Mouse (Mus musculus) brain, adult 2 months (tissue): Measurements from ENCODE around the gene Rtcb.

Experiments used
- DNase-seq: peaks from one replicate; pipeline ENCODE4 v3.0.0; 2011; ENCODE audit warnings: low read depth, low spot score

Gene Rtcb

GRCm38 (mm10) chr10:85948483-85949196, 9.0 kb downstream of the Rtcb start:
- DNase-seq, result peak; percentile 22

GRCm38 (mm10) chr10:85936280-85936965, 21.2 kb downstream of the Rtcb start:
- no peak for DNase-seq

- DNase-seq, result no peak
These were observed 27.7 kb downstream of the Rtcb start for GRCm38 (mm10) chr10:85929962-85930361.

GRCm38 (mm10) chr10:85929208-85929591, 28.4 kb downstream of the Rtcb start:
- DNase-seq, result peak; percentile 30

GRCm38 (mm10) chr10:85928499-85929207, 29.0 kb downstream of the Rtcb start:
- peak; percentile 96 for DNase-seq

- peak; percentile 51 for DNase-seq
These were observed 29.8 kb downstream of the Rtcb start, which contains the start of gene Ascl4 for GRCm38 (mm10) chr10:85927676-85928445. Gene Ascl4 (plus strand): TSS chr10:85927681.

GRCm38 (mm10) chr10:85916498-85917309, 40.9 kb downstream of the Rtcb start, which contains the start of gene Prdm4:
Gene Prdm4 (minus strand): TSS chr10:85917142.
- peak; percentile 100 for DNase-seq
